Mouse (Mus musculus) erythroid progenitor cell, adult 5-6 weeks (primary cell): ENCODE measurements around the gene Ift22. TPM values are rescaled to one million over a fixed set of nuclear protein-coding genes. Genes with fewer than 3 reads are reported as not detected.

Source experiments
- total RNA-seq, 2 experiments: library from RNA; stranded (forward) in 1 of 2; stranded (reverse) in 1 of 2; fragments of 150-400 nt in 1 of 2; fragments of 186-747, 209-891 nt in 1 of 2; gene quantifications; 2 replicates each; pipeline versions ENCODE4 v1.2.3 to v1.2.4; 2015 to 2017; ENCODE audit warnings: low replicate concordance in 2 of 2

Ift22 gene
- total RNA-seq, 2 experiments from 2014 or later, result 0.15 to 28.5 TPM

Other genes with a start within 250 kb of the Ift22 start
- not detected in 2 replicates for gene Myl10, start 215.0 kb upstream of the Ift22 start, total RNA-seq (2015; ENCODE audit: low replicate concordance)
- not detected in 2 replicates for gene Myl10, start 215.0 kb upstream of the Ift22 start, total RNA-seq (2017; ENCODE audit: low replicate concordance)
- not detected in 2 replicates for gene Col26a1, start 24.9 kb upstream of the Ift22 start, total RNA-seq (2015; ENCODE audit: low replicate concordance)
- gene Col26a1, start 24.9 kb upstream of the Ift22 start, total RNA-seq (2017; ENCODE audit: low replicate concordance), result not detected in 2 replicates
- 149 and 151 TPM in 2 replicates for gene Fis1, start 45.1 kb downstream of the Ift22 start, total RNA-seq (2015; ENCODE audit: low replicate concordance)
- gene Fis1, start 45.1 kb downstream of the Ift22 start, total RNA-seq (2017; ENCODE audit: low replicate concordance), result 75.7 and 75.9 TPM in 2 replicates
- gene Cldn15, start 58.5 kb downstream of the Ift22 start, total RNA-seq (2015; ENCODE audit: low replicate concordance), result 8.3 and 13.0 TPM in 2 replicates
- 4.2 and 4.5 TPM in 2 replicates for gene Cldn15, start 58.5 kb downstream of the Ift22 start, total RNA-seq (2017; ENCODE audit: low replicate concordance)
- 9.7 and 10.1 TPM in 2 replicates for gene Plod3, start 78.9 kb downstream of the Ift22 start, total RNA-seq (2015; ENCODE audit: low replicate concordance)
- gene Plod3, start 78.9 kb downstream of the Ift22 start, total RNA-seq (2017; ENCODE audit: low replicate concordance), result 6.0 and 12.1 TPM in 2 replicates
- gene Znhit1, start 79.9 kb downstream of the Ift22 start, total RNA-seq (2015; ENCODE audit: low replicate concordance), result 40.7 and 52.3 TPM in 2 replicates
- 5.4 and 20.0 TPM in 2 replicates for gene Znhit1, start 79.9 kb downstream of the Ift22 start, total RNA-seq (2017; ENCODE audit: low replicate concordance)
- not detected in 2 replicates for gene Vgf, start 118.2 kb downstream of the Ift22 start, total RNA-seq (2015; ENCODE audit: low replicate concordance)
- gene Vgf, start 118.2 kb downstream of the Ift22 start, total RNA-seq (2017; ENCODE audit: low replicate concordance), result not detected in 2 replicates
- gene Ap1s1, start 138.0 kb downstream of the Ift22 start, total RNA-seq (2015; ENCODE audit: low replicate concordance), result 6.5 and 8.4 TPM in 2 replicates
- gene Ap1s1, start 138.0 kb downstream of the Ift22 start, total RNA-seq (2017; ENCODE audit: low replicate concordance), result 18.7 and 26.5 TPM in 2 replicates
- gene Serpine1, start 164.1 kb downstream of the Ift22 start, total RNA-seq (2015; ENCODE audit: low replicate concordance), result not detected in 2 replicates
- not detected in 2 replicates for gene Serpine1, start 164.1 kb downstream of the Ift22 start, total RNA-seq (2017; ENCODE audit: low replicate concordance)
- 70.6 and 76.3 TPM in 2 replicates for gene Trim56, start 208.1 kb downstream of the Ift22 start, total RNA-seq (2015; ENCODE audit: low replicate concordance)
- 89.0 and 113 TPM in 2 replicates for gene Trim56, start 208.1 kb downstream of the Ift22 start, total RNA-seq (2017; ENCODE audit: low replicate concordance)
- gene Muc3, start 241.2 kb downstream of the Ift22 start, total RNA-seq (2015; ENCODE audit: low replicate concordance), result not detected in 2 replicates
- gene Muc3, start 241.2 kb downstream of the Ift22 start, total RNA-seq (2017; ENCODE audit: low replicate concordance), result not detected in 2 replicates